Mouse (Mus musculus): ENCODE results near the gene Rhox4c. TPM values are rescaled to one million over a fixed set of nuclear protein-coding genes. Genes with fewer than 3 reads are reported as not detected.

Gene Rhox4c
- total RNA-seq (2023) = not detected

GRCm38 (mm10) chrX:37480037-37480436, at the start of gene Rhox4c:
TSS of gene Rhox4c (plus strand) at chrX:37480337.

DNA sequence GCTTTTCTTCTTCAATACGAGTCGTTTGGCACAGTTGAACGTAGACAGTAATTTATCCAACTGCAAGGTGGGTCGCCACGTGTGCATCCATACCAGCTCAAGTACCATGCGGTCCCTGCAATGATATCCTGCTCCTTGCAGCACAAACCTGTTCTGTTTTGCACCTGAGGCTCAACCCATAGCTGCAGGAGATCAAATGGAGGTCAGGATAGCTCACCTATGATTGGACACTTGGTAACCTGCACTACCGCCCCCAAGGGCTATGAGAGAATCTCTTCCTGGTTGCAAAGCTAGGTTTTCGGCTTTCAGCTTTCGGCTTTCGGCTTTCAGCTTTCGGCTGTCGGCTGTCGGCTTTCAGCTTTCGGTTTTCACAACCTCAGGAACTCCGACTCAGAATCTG, 47.9 kb upstream of the Rhox4c start, which contains the start of gene Rhox4b:
Gene Rhox4b, plus strand, starts transcription at position 301 of the 400 bp plus-strand sequence.

GRCm38 (mm10) chrX:37453380-37453779, 26.8 kb upstream of the Rhox4c start, which contains the start of gene Rhox2c:
TSS of gene Rhox2c (plus strand) at chrX:37453680.

DNA sequence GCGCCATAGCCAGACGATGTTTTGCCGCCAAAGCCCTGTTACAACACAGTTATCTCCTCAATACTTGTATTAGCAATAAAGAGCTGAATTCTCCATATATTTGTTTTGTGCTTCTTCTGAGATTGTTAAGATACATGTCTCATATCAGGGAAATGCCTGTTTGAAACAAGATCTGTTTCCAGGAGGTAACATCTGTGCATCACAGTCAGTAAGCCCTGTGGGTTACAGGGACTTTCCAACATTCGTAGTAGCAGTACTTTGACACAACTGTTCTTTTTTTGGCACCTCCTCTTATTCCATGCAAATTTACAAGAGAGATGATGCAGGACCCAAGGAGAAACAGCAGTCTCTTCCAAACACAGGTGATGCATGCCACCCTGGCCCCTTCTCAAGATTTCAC, 21.9 kb upstream of the Rhox4c start, which contains the start of gene Rhox3c:
Gene Rhox3c, plus strand, starts transcription at position 301 of the 400 bp plus-strand sequence.

GRCm38 (mm10) chrX:37514059-37514458, 33.9 kb downstream of the Rhox4c start, which contains the start of gene Rhox4d:
TSS of gene Rhox4d (plus strand) at chrX:37514359.

DNA sequence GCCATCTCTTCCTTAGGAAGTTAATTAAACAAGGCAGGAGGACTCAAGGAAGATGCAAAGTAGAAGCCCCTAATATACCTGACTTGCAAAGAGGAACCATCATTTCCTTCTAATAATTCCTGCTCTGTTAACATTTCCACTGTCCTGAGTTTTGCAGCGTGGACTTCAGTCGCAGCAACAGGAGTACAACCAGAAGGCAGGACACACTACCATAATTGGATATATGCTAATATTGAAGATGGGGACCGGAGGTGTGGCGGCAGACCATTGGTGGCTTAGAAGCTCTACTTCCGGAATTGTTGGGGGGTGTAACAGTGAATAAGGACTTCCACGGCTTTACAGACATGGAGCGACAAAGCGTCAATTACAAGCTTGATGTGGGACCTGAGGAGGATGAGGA, 50.0 kb downstream of the Rhox4c start, which contains the start of gene Rhox2e:
Gene Rhox2e, plus strand, starts transcription at position 301 of the 400 bp plus-strand sequence.

Other genes starting within 250 kb of the Rhox4c start
- not detected for gene Rhox2a, start 235.4 kb upstream of the Rhox4c start, total RNA-seq (2023)
- not detected for gene Rhox3a, start 230.4 kb upstream of the Rhox4c start, total RNA-seq (2023)
- gene Rhox4a, start 215.0 kb upstream of the Rhox4c start, total RNA-seq (2023) = not detected
- not detected for gene Rhox3a2, start 100.3 kb upstream of the Rhox4c start, total RNA-seq (2023)
- gene Rhox4a2, start 89.5 kb upstream of the Rhox4c start, total RNA-seq (2023) = not detected
- not detected for gene Rhox2b, start 68.3 kb upstream of the Rhox4c start, total RNA-seq (2023)
- not detected for gene Rhox4b, start 47.8 kb upstream of the Rhox4c start, total RNA-seq (2023)
- not detected for gene Rhox2c, start 26.7 kb upstream of the Rhox4c start, total RNA-seq (2023)
- gene Rhox3c, start 21.8 kb upstream of the Rhox4c start, total RNA-seq (2023) = not detected
- not detected for gene Rhox2d, start 13.1 kb downstream of the Rhox4c start, total RNA-seq (2023)
- gene Rhox4d, start 34.0 kb downstream of the Rhox4c start, total RNA-seq (2023) = not detected
- not detected for gene Rhox2e, start 50.1 kb downstream of the Rhox4c start, total RNA-seq (2023)
- gene Rhox3e, start 61.7 kb downstream of the Rhox4c start, total RNA-seq (2023) = not detected
- not detected for gene Rhox4e, start 77.1 kb downstream of the Rhox4c start, total RNA-seq (2023)
- not detected for gene Rhox2f, start 91.1 kb downstream of the Rhox4c start, total RNA-seq (2023)
- gene Rhox3f, start 100.7 kb downstream of the Rhox4c start, total RNA-seq (2023) = not detected
- gene Rhox4f, start 127.4 kb downstream of the Rhox4c start, total RNA-seq (2023) = not detected
- gene Rhox3g, start 148.3 kb downstream of the Rhox4c start, total RNA-seq (2023) = not detected
- not detected for gene Rhox2g, start 163.1 kb downstream of the Rhox4c start, total RNA-seq (2023)
- not detected for gene Rhox4g, start 171.0 kb downstream of the Rhox4c start, total RNA-seq (2023)
- gene Rhox3h, start 188.4 kb downstream of the Rhox4c start, total RNA-seq (2023) = not detected
- not detected for gene Rhox2h, start 192.9 kb downstream of the Rhox4c start, total RNA-seq (2023)

Data from B cell, adult 67 days (primary cell).